Mouse (Mus musculus) neural tube, embryonic 12.5 days (tissue): ENCODE results near the gene Sla2. TPM values are rescaled to one million over a fixed set of nuclear protein-coding genes. Genes with fewer than 3 reads are reported as not detected.
A peak's percentile ranks its signal among the peaks of the same experiment; 100 is the strongest.
"Not testable (repeated sequence)": the region's sequence is repeated elsewhere in the genome, so short reads cannot be mapped to it uniquely, and the experiment has no call there.

ENCODE experiments used
- ATAC-seq: fragments of 200-750 bp; cut with Nextera tagmentation; 2 replicates; pipeline ENCODE4 v1.8.0; 2017; ENCODE audit warnings: low read depth, mild to moderate bottlenecking, moderate TSS enrichment, moderate library complexity; ENCODE audit not compliant: low FRiP score
- H3K27ac ChIP-seq: fragments of 300-500 bp; sonication (generic); 2 replicates; pipeline ENCODE4 v1.5.1; 2016
- H3K27me3 ChIP-seq: fragments of 300-500 bp; sonication (generic); replicated peaks from 2 replicates; pipeline ENCODE4 v1.6.1; 2016; ENCODE audit warnings: mild to moderate bottlenecking
- H3K36me3 ChIP-seq: fragments of 300-500 bp; sonication (generic); 2 replicates; pipeline ENCODE4 v1.6.1; 2016; ENCODE audit warnings: mild to moderate bottlenecking
- H3K4me1 ChIP-seq: fragments of 300-500 bp; sonication (generic); 2 replicates; pipeline ENCODE4 v1.6.1; 2016
- H3K4me2 ChIP-seq: fragments of 300-500 bp; sonication (generic); replicated peaks from 2 replicates; pipeline ENCODE4 v1.6.1; 2016; ENCODE audit warnings: mild to moderate bottlenecking
- H3K4me3 ChIP-seq: fragments of 300-500 bp; sonication (generic); 2 replicates; pipeline ENCODE4 v1.5.1; 2016
- H3K9ac ChIP-seq: fragments of 300-500 bp; sonication (generic); 2 replicates; pipeline ENCODE4 v1.6.1; 2016; ENCODE audit warnings: mild to moderate bottlenecking
- H3K9me3 ChIP-seq: fragments of 300-500 bp; sonication (generic); 2 replicates; pipeline ENCODE4 v1.6.1; 2016; ENCODE audit warnings: mild to moderate bottlenecking
- WGBS: fragments of 180-500 bp; shearing (Covaris S2); methylation state at CpG from one replicate; pipeline ENCODE4 v1.1.7; 2016; 5-methylcytosine and 5-hydroxymethylcytosine counted together
- polyA plus RNA-seq: library from polyadenylated mRNA; unstranded; fragments of >200 nt; fragmentation: Nextera tagmentation; extraction: Ambion mirVana; gene quantifications from 2 replicates; pipeline ENCODE4 v1.2.1, GENCODE M21; 2016

Sla2 gene
- polyA plus RNA-seq, 1 experiment from 2014 or later, result 0.35 TPM

- 90% methylated on average over 2 of the region's 2 CpGs for WGBS
- Histone ChIP-seq H3K27ac (no peak within 1 kb of the TSS), H3K4me1 (peaks cover 8% of the 10 kb centered on the region), H3K27me3 (no peaks in the 10 kb centered on the region), H3K9ac (no peak within 1 kb of the TSS), H3K4me2 (no peak within 1 kb of the TSS), H3K9me3 (no peaks in the 10 kb centered on the region), H3K36me3 (peaks cover 29% of the 10 kb centered on the region), H3K4me3 (no peak within 1 kb of the TSS)
- ATAC-seq, result no peak
Measured at GRCm38 (mm10) chr2:156857835-156858234, 29.2 kb downstream of the Sla2 start, which contains the start of gene 4930518I15Rik. Gene 4930518I15Rik (minus strand): TSS chr2:156857946.

- peaks cover 29% of the 10 kb centered on the region for H3K36me3 ChIP-seq
- 89% methylated on average over 3 of the region's 3 CpGs for WGBS
Measured at GRCm38 (mm10) chr2:156857385-156857791, 29.6 kb downstream of the Sla2 start.

GRCm38 (mm10) chr2:156856311-156856710 is 30.7 kb downstream of the Sla2 start:
- peaks cover 40% of the 10 kb centered on the region for H3K36me3 ChIP-seq
- no peak overlapping the region for H3K4me3 ChIP-seq
- H3K9me3 ChIP-seq, result no peaks in the 10 kb centered on the region
- no peaks in the 10 kb centered on the region for H3K27me3 ChIP-seq
- no peaks in the 10 kb centered on the region; the same call in 1 of the 2 replicates for H3K4me1 ChIP-seq
- H3K27ac ChIP-seq, result no peak overlapping the region
- H3K9ac ChIP-seq, result no peak overlapping the region
- no peak overlapping the region for H3K4me2 ChIP-seq
- 95% methylated on average over 1 of the region's 1 CpGs for WGBS
- ATAC-seq, result no peak

More at GRCm38 (mm10) chr2:156857385-156857791, 29.6 kb downstream of the Sla2 start:
- Histone ChIP-seq H3K27ac (no peak overlapping the region), H3K4me3 (no peak overlapping the region), H3K4me2 (no peak overlapping the region), H3K27me3 (no peaks in the 10 kb centered on the region), H3K4me1 (peaks cover 8% of the 10 kb centered on the region), H3K9ac (no peak overlapping the region), H3K9me3 (no peaks in the 10 kb centered on the region)
- ATAC-seq, result no peak

GRCm38 (mm10) chr2:156853999-156854771 is 32.8 kb downstream of the Sla2 start:
- not testable (repeated sequence) for ATAC-seq, H3K4me2 ChIP-seq, H3K9me3 ChIP-seq, H3K27ac ChIP-seq, H3K27me3 ChIP-seq, H3K4me1 ChIP-seq, H3K4me3 ChIP-seq, H3K9ac ChIP-seq
- WGBS, result 56% methylated on average over 13 of the region's 13 CpGs
- peaks cover 57% of the 10 kb centered on the region for H3K36me3 ChIP-seq

- not testable (repeated sequence) for H3K9me3 ChIP-seq, H3K27ac ChIP-seq, ATAC-seq, H3K4me2 ChIP-seq, H3K9ac ChIP-seq, H3K27me3 ChIP-seq, H3K4me1 ChIP-seq, H3K4me3 ChIP-seq
- H3K36me3 ChIP-seq, result peaks cover 62% of the 10 kb centered on the region
- WGBS, result 92% methylated on average over 8 of the region's 13 CpGs
Measured at GRCm38 (mm10) chr2:156853584-156853983, 33.4 kb downstream of the Sla2 start.

- Histone ChIP-seq H3K4me1 (peaks cover 11% of the 10 kb centered on the region), H3K9me3 (no peaks in the 10 kb centered on the region), H3K27me3 (no peaks in the 10 kb centered on the region), H3K9ac (no peak overlapping the region), H3K4me3 (no peak overlapping the region), H3K36me3 (peaks cover 63% of the 10 kb centered on the region), H3K4me2 (no peak overlapping the region), H3K27ac (no peak overlapping the region)
- ATAC-seq, result no peak
- 93% methylated on average over 5 of the region's 5 CpGs for WGBS
Measured at GRCm38 (mm10) chr2:156850505-156850904, 36.5 kb downstream of the Sla2 start.

GRCm38 (mm10) chr2:156848526-156849182 is 38.3 kb downstream of the Sla2 start:
- Histone ChIP-seq H3K4me1 (peaks cover 30% of the 10 kb centered on the region), H3K27me3 (no peaks in the 10 kb centered on the region), H3K9me3 (no peaks in the 10 kb centered on the region), H3K9ac (no peak overlapping the region), H3K27ac (no peak overlapping the region), H3K4me3 (no peak overlapping the region), H3K4me2 (no peak overlapping the region), H3K36me3 (peaks cover 66% of the 10 kb centered on the region)
- WGBS, result 93% methylated on average over 6 of the region's 6 CpGs
- ATAC-seq, result no peak

- no peak overlapping the region for H3K9ac ChIP-seq
- no peak overlapping the region for H3K27ac ChIP-seq
- H3K4me1 ChIP-seq, result peaks cover 40% of the 10 kb centered on the region
- WGBS, result 53% methylated on average over 6 of the region's 6 CpGs
- H3K36me3 ChIP-seq, result peaks cover 66% of the 10 kb centered on the region
- no peaks in the 10 kb centered on the region for H3K9me3 ChIP-seq
- no peak overlapping the region for H3K4me3 ChIP-seq
- no peaks in the 10 kb centered on the region for H3K27me3 ChIP-seq
- no peak for ATAC-seq
- no peak overlapping the region for H3K4me2 ChIP-seq
Measured at GRCm38 (mm10) chr2:156847653-156848052, 39.3 kb downstream of the Sla2 start.

GRCm38 (mm10) chr2:156844715-156845114 is 42.3 kb downstream of the Sla2 start:
- H3K36me3 ChIP-seq, result peaks cover 41% of the 10 kb centered on the region
- H3K27ac ChIP-seq, result no peak overlapping the region; the same call in 1 of the 2 replicates
- H3K27me3 ChIP-seq, result no peaks in the 10 kb centered on the region
- peak overlapping the region; percentile 7 for H3K4me2 ChIP-seq
- ATAC-seq, result no peak
- no peak overlapping the region for H3K4me3 ChIP-seq
- H3K4me1 ChIP-seq, result peaks cover 62% of the 10 kb centered on the region
- 0 out of 2 replicates have a peak overlapping the region, but pooled peaks have one; percentile 29 for H3K9ac ChIP-seq
- 45% methylated on average over 10 of the region's 10 CpGs for WGBS
- H3K9me3 ChIP-seq, result no peaks in the 10 kb centered on the region

GRCm38 (mm10) chr2:156843331-156843730 is 43.7 kb downstream of the Sla2 start:
- H3K27me3 ChIP-seq, result no peaks in the 10 kb centered on the region
- 58% methylated on average over 10 of the region's 10 CpGs for WGBS
- H3K4me2 ChIP-seq, result peak overlapping the region; percentile 92
- peaks cover 69% of the 10 kb centered on the region for H3K4me1 ChIP-seq
- peaks cover 32% of the 10 kb centered on the region for H3K36me3 ChIP-seq
- H3K9me3 ChIP-seq, result no peaks in the 10 kb centered on the region
- ATAC-seq, result no peak
- no peak overlapping the region for H3K27ac ChIP-seq
- H3K9ac ChIP-seq, result no peak overlapping the region
- no peak overlapping the region for H3K4me3 ChIP-seq

- H3K4me3 ChIP-seq, result peak overlapping the region; percentile 75
- H3K27ac ChIP-seq, result no peak overlapping the region
- no peaks in the 10 kb centered on the region for H3K27me3 ChIP-seq
- peak overlapping the region; percentile 92 for H3K4me2 ChIP-seq
- H3K36me3 ChIP-seq, result peaks cover 27% of the 10 kb centered on the region
- H3K4me1 ChIP-seq, result peaks cover 65% of the 10 kb centered on the region
- H3K9me3 ChIP-seq, result no peaks in the 10 kb centered on the region
- 10% methylated on average over 11 of the region's 11 CpGs for WGBS
- ATAC-seq, result no peak
- peak overlapping the region; percentile 87; the same call in 1 of the 2 replicates for H3K9ac ChIP-seq
Measured at GRCm38 (mm10) chr2:156842711-156843110, 44.3 kb downstream of the Sla2 start.
